Mouse (Mus musculus) liver, adult 2 months (tissue): ENCODE measurements around the gene 4930522H14Rik.

Source experiments
- CTCF ChIP-seq: fragments of 200-500 bp; IDR thresholded peaks from 2 replicates; pipeline ENCODE4 v1.5.1; 2011; ENCODE audit warnings: low read depth, low read length, control low read depth
- POLR2A ChIP-seq: fragments of 200-500 bp; IDR thresholded peaks from 2 replicates; pipeline ENCODE4 v1.6.1; 2011; ENCODE audit warnings: low read length, control low read depth; ENCODE audit not compliant: insufficient read depth; ENCODE audit errors: extremely low read depth

GRCm38 (mm10) chr4:109471606-109472005 lies 59.5 kb downstream of the 4930522H14Rik start:
- no peak for TF ChIP-seq CTCF
- TF ChIP-seq POLR2A: no peak
